22 mouse cellular contexts compared by ENCODE assay signal in the genomic region with DNA sequence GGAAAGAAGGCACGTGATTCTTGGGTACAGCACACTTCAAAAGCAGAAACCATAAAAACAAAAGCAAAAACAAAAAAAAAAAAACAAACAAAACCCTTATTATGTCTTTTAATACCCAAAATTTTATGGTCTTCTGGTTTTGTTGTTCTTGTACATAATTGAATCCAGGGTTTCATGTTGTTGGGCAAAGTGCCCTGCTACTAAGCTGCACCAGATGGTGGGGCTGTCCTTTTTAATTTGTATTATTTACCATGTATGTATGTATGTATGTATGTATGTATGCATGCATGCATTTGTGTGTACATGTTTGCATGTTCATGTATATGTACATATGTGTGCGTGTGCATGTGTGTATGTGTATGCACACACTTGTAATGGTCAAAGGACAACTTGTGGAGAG.
"Had no signal": no experiment of that assay in that cellular context is flagged by ENCODE, and none has a peak within 500 bp of the region (broad histone marks: within the 10 kb centered on the region; RNA-seq: fewer than 3 reads in every experiment).

No protein-coding gene starts in this region.

- H3K27me3 ChIP-seq: heart, embryonic 13.5 days; heart, embryonic 15.5 days; hindbrain, embryonic 12.5 days; intestine, embryonic 15.5 days; limb, embryonic 12.5 days; limb, embryonic 15.5 days; liver, embryonic 12.5 days had no signal

- H3K9ac ChIP-seq: heart, embryonic 13.5 days; heart, embryonic 15.5 days; hindbrain, embryonic 12.5 days; hindbrain, embryonic 14.5 days; intestine, embryonic 15.5 days; limb, embryonic 12.5 days; limb, embryonic 15.5 days; liver, embryonic 14.5 days had no signal

- H3K4me3 ChIP-seq: heart, adult 2 months; heart, embryonic 13.5 days; heart, embryonic 15.5 days; hindbrain, embryonic 12.5 days; intestine, embryonic 15.5 days; limb, embryonic 12.5 days; limb, embryonic 15.5 days; liver, embryonic 12.5 days had no signal

- DNase-seq: gastrocnemius, postnatal 14 days; gastrocnemius, postnatal 36 days; heart, adult 2 months; heart, postnatal 36 days; kidney, postnatal 14 days; layer of hippocampus, adult 9-11 months; layer of hippocampus, postnatal 36 days; left cerebral cortex, postnatal 4 days had no signal

- H3K4me1 ChIP-seq: hindbrain, embryonic 12.5 days; intestine, embryonic 15.5 days had no signal

- ATAC-seq: hindbrain, embryonic 16.5 days; inflammation-experienced regulatory T-cells, adult 6 months; intestine, embryonic 15.5 days; intestine, postnatal 0 days had no signal

- H3K27ac ChIP-seq: heart, adult 2 months; heart, embryonic 13.5 days; heart, embryonic 15.5 days; hindbrain, embryonic 12.5 days; hindbrain, embryonic 14.5 days; intestine, embryonic 15.5 days; kidney, postnatal 0 days; limb, embryonic 12.5 days; limb, embryonic 15.5 days; liver, embryonic 14.5 days had no signal

- H3K36me3 ChIP-seq: heart, embryonic 13.5 days; heart, embryonic 15.5 days; hindbrain, embryonic 12.5 days; intestine, embryonic 15.5 days; limb, embryonic 12.5 days; limb, embryonic 15.5 days; liver, embryonic 12.5 days had no signal

- H3K4me2 ChIP-seq: heart, embryonic 11.5 days; heart, embryonic 13.5 days; heart, embryonic 15.5 days; hindbrain, embryonic 12.5 days; hindbrain, embryonic 14.5 days; intestine, embryonic 15.5 days; limb, embryonic 12.5 days; limb, embryonic 15.5 days; liver, embryonic 12.5 days had no signal

- H3K9me3 ChIP-seq: heart, embryonic 15.5 days; intestine, embryonic 15.5 days; limb, embryonic 15.5 days had no signal
